Mouse (Mus musculus) adrenal gland, adult 18-20 months (tissue): Measurements from ENCODE around the gene Ntrk3. TPM values are rescaled to one million over a fixed set of nuclear protein-coding genes. Genes with fewer than 3 reads are reported as not detected.
A peak's percentile ranks its signal among the peaks of the same experiment; 100 is the strongest.

Experiments used
- DNase-seq, 2 experiments: peaks; one replicate each; pipeline ENCODE4 v3.0.0; 2021 to 2022; ENCODE audit warnings: low spot score in 2 of 2
- total RNA-seq, 2 experiments: library from RNA; stranded (reverse); gene quantifications; 1 replicate in 1 of 2; 2 replicates in 1 of 2; pipeline ENCODE4 v1.2.3; 2021

Ntrk3 gene
- total RNA-seq, 2 experiments from 2014 or later = 27.1 to 57.3 TPM

- no peak for DNase-seq
Observed at GRCm38 (mm10) chr7:78583678-78584077, 154.1 kb downstream of the Ntrk3 start.

DNA sequence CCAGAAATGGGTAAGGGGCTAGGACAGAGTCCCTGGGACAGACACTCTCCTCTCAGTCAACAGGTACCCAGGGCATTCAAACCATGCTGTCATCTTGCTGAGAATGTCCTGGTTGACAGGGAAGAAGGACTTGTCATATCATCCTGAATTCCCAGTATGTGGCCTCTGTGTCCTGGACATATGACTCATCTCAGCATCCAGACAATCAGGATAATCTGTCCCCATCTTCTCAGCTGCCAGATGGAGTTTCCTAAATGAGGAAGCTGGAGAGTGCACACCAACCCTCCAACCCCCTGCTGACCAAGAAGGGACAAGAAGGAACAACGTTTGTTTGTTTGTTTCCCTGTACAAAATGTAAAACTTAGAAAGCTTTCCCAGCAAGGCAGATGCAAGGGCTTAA is 156.5 kb downstream of the Ntrk3 start:
- DNase-seq = no peak

- peak; percentile 36 to 38 for DNase-seq
Observed at GRCm38 (mm10) chr7:78579461-78580234, 158.2 kb downstream of the Ntrk3 start.

DNA sequence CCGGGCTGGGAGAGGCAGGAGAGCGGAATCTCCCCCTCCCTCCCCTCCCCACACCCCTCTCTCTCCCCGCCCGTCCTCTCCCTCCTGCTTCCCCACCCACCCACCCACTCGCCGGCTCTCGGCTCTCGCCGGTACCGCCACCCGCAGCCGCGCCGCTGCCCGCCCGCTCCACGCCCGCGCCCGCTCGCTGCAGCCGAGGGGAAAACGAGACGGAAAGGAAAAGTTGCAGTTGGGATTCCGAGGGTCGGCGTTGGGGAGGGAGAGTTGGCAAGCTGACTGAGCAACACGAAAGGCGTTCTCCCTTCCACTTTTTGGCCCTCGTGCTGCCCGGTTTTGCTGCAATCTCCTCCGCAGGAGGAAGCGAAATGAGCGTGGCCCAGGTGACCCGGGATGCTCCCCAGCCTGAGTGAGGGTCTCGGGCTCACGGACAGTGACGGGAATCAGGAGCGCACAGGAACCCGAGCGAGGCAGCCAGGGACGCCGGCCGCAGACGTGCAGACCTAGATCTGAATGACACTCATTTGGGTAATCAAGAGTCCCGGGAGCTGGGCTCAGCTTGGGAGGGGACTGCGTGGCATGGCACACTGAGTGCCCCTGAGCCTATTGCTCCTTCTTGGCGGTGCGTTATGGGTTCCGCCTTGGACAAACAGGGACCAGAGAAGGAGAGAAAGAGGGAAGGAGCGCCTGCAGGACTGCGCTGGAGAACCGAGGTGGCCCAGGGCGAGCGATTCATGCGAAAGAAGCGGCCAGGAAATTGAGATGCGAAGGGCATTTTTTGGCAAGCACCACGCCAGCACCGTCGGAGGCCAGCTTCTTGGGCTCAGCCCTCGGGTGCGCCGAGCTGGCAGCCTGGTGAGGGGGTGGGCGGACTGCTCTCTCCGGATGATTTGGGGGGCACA is 159.1 kb downstream of the Ntrk3 start:
- DNase-seq = peak; percentile 29 to 32

DNA sequence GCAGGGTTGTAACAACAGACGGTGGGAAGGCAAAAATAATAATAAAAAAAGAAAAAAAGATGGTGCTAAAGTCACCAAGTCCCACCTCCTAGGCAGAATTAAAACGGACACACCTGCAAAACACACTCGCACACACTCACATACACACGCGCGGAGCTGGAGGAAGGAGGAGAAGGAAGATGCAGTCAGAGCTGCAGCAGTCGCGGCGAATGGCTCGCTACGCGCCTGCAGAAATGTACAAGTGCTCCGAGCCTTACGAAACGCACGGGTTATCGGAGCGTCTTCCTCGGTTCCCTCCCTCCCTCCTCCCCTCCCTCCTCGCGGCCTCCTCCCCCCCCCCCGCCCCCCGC is 159.7 kb downstream of the Ntrk3 start:
- peak in 1 of 2 experiments; percentile 34 for DNase-seq

DNA sequence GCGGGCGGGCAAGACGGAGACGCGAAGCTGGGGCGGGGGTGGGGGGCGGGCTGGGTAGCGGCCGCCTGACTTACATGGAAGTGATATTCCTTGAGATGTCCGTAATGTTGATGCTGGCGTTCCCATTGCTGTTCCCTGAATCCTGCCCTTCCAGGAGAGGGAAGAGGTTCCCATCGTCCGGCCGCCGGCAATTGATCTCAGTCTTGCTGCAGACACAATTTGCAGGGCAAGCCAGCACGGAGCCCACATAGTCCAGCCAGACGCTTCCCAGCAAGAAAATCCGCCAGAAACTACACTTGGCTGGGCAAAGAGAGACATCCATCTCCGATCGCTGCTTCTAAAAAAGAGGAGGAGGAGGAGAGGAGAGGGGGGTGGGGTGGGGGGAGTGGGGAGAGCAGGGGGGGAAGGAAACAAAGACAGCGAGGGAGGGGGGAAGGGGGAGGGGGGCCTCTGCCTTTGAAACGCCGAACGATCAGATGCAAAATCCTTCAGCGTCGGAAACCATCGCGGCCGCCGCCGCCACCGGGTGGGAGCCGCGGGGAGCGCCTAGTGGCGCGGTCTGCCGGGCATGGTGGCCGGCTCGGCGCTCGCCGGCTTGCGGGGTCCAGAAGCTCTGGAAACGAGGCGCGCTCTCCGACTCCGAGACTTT is 160.2 kb downstream of the Ntrk3 start:
- peak in 1 of 2 experiments; percentile 50 for DNase-seq

DNA sequence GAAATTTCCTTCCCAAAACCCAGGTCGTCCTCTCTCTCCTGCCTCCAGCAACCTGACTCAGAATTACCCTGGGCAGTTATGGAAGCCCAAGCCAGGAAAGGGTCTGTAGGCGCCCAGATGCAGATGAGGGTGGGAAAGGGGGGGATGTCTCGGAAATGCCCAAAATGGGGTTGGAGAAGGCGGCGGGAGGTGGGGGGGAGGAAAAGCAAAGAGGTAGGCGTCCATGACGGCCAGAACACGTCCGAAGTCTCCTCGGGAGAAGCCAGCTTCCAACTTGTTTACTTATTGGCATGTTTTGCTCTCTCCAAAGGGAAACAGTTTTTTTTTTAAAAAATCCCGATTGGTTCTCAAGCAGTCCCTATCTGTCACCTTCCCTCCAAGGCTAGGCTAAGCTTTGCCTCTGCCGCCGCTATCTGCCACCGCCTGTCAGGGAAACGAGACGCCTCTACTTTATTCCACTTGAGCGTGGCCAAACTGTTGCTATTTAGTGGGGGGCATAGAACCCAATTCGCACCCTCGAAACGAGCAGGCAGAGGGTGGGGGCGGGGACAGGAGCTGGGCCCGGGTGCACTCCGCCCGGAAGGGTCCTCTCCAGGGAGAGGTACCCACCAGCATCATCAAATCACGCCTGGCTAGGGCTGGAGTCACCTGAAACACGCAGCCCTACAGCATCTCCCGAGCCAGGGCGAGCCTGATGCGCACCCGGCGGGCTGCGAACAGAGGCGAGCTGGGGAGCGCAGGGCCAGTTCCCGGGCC is 160.9 kb downstream of the Ntrk3 start:
- peak in 1 of 2 experiments; percentile 34 for DNase-seq

DNA sequence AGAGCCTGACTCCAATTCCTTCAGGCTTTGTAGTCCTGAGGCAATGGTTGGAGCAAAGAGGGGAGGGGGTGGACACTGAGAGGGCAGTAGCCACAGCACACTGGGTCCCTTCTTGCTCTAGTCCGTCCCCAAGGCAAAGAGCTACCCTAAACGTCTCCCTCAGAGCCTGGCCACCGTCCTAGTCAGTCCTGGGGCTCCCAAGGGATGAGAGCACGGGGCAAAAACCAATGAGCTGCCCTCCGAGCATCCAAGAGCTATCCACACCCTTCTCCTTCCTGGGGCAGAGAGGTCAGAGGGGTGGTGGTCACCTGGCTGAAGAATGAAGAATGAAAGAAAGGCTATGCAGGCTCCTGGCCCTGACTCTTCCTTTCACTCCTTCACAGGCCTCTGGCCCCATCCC is 161.6 kb downstream of the Ntrk3 start:
- DNase-seq = no peak

GRCm38 (mm10) chr7:78575556-78575955 is 162.3 kb downstream of the Ntrk3 start:
- DNase-seq = no peak

DNA sequence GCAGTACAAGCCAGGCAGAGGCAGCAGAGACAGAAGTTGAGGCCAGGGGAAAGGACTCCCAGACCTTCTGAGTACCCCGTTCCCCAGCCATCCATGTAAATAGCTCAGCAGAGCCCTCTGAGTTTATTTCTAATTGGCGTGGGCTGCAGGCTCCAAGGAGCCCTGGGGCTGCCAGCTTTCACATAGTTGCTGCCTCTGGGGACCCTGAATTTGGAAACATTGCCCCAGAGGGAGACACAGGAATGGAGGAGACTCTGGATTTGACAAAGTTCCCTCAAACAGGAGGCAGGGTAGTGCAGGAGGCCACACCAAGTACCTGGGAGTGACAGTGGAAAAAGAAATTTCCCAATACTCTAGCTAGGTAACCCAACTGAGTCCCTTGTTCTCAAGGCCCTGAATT is 166.6 kb downstream of the Ntrk3 start:
- DNase-seq = no peak

DNA sequence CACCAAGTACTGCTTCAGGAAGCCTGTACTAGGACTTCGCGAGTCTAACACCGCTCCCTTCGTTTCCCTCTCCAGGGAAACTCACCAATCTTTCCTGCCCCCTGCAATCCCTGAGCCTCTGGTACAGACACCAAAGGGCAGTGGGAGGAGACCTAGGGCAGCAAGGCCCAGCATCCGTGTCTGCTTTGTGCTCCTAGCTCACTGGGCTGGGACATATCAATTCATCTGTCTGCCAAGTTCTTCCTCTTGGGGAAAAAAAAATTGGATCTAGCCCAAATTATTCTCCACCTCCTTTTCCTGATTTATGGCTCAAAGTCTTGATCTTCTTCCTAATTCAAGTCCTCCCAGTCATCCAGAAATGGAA is 168.6 kb downstream of the Ntrk3 start:
- DNase-seq = no peak

- DNase-seq = peak; percentile 63 to 64
Observed at GRCm38 (mm10) chr7:78568411-78569254, 169.2 kb downstream of the Ntrk3 start.

GRCm38 (mm10) chr7:78566617-78567016 is 171.2 kb downstream of the Ntrk3 start:
- peak in 1 of 2 experiments; percentile 45 for DNase-seq

DNA sequence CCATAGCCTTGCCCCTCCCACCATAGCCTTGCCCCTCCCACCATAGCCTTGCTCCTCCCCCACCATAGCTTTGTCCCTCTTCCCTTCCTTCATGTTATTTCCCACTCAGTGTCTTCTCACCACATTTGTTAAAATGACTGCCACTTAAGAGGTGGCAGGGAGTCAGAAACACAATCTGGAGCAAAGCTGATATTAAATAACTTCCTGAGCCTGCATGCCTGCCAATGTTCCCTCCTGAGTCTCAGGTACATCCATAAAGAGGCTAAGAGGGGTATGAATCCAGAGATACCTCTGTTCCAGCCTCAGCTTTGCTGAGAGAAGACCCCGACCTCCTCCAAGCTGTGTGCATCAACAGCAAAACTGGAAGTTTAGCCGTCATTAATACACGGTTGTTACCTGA is 172.4 kb downstream of the Ntrk3 start:
- no peak for DNase-seq

DNA sequence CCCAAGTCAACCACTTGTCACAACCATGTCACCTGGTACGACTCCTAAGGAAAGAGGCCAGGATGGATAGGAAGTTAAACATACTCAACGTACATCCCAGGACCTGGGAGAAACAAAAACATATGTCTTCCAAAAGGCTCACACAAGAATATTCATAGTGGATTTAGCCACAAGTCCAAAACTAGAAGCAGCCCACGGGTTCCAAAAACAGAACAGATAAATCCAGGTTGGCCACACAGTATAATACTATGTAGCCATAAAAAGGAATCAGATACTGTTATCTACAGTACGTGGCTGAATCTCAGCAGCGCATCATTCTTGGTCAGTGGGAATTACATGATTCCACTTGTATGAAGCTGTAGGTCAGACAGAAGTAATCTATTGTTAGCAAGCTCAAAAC is 179.3 kb downstream of the Ntrk3 start:
- no peak for DNase-seq

DNA sequence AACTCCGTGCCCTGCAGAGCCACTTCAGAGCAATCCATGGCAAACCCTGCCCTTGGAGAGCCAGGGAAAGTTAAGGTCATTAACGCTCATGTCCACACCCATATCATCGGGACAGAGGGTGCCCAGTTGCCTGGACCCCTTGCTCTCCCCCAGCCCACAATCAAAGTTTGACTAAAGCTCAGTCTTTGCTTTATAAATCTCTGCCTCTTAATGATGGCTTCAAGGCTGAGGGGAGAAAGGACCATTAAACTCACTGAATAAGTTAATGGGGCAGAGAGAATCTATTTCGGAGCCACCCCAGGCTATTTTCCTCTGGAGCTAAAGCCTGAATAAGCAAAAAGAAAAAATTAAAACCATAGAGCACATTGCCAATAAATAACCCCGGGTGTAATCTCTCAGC is 182.3 kb downstream of the Ntrk3 start:
- DNase-seq = no peak

- DNase-seq = no peak
Observed at GRCm38 (mm10) chr7:78549461-78549860, 188.4 kb downstream of the Ntrk3 start.

- DNase-seq = no peak
Observed at GRCm38 (mm10) chr7:78548721-78549120, 189.1 kb downstream of the Ntrk3 start.

GRCm38 (mm10) chr7:78546551-78546950 is 191.3 kb downstream of the Ntrk3 start:
- no peak for DNase-seq

DNA sequence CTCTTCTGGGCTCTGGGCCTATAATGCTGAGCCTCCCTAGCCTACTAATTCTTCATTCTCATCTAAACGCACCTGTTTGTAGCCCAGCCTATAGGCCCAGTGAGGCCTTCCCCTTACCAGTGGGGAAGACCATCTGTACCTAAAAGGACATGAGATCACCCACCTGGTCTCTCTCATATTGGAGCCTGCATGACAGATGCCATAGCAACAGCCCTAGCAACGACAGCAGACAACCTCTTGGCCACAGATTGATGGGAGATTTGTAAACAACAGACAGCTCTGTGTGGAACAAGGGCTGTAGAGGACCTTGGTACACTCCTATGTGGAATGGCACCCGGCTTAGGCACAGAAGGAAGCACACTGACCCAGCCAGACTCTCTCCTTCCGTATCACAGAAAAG is 195.3 kb downstream of the Ntrk3 start:
- no peak for DNase-seq
